Mouse (Mus musculus) erythroblast, embryonic 14.5 days (primary cell): Measurements from ENCODE around the gene Accs. TPM values are rescaled to one million over a fixed set of nuclear protein-coding genes. Genes with fewer than 3 reads are reported as not detected.

ENCODE experiments used
- H3K27me3 ChIP-seq: 2 replicates; pipeline ENCODE4 v1.6.1; 2012; ENCODE audit warnings: inconsistent platforms; ENCODE audit not compliant: control insufficient read depth
- H3K36me3 ChIP-seq: 2 replicates; pipeline ENCODE4 v1.6.1; 2012; ENCODE audit warnings: mild to moderate bottlenecking, inconsistent platforms; ENCODE audit not compliant: control insufficient read depth
- H3K4me1 ChIP-seq: 2 replicates; pipeline ENCODE4 v1.6.1; 2012; ENCODE audit warnings: inconsistent platforms; ENCODE audit not compliant: control insufficient read depth
- H3K4me3 ChIP-seq: replicated peaks from 2 replicates; pipeline ENCODE3; 2012; ENCODE audit warnings: moderate library complexity, mild to moderate bottlenecking, inconsistent platforms
- H3K9me3 ChIP-seq: 2 replicates; pipeline ENCODE4 v1.6.1; 2012; ENCODE audit warnings: low read length, inconsistent platforms, mixed read lengths; ENCODE audit not compliant: control insufficient read depth
- GATA1 ChIP-seq: IDR thresholded peaks from 2 replicates; pipeline ENCODE4 v1.6.1; 2012; ENCODE audit warnings: low read length, inconsistent platforms, mixed read lengths
- TAL1 ChIP-seq: IDR thresholded peaks from 3 replicates; pipeline ENCODE4 v1.6.1; 2012; ENCODE audit warnings: low read length, inconsistent platforms, mixed read lengths
- polyA plus RNA-seq: library from polyadenylated mRNA; stranded (reverse); fragments of >175 nt; gene quantifications from 2 replicates; pipeline ENCODE4 v1.2.3, GENCODE M21; 2012

Gene Accs
- not detected in 2 replicates for polyA plus RNA-seq

DNA sequence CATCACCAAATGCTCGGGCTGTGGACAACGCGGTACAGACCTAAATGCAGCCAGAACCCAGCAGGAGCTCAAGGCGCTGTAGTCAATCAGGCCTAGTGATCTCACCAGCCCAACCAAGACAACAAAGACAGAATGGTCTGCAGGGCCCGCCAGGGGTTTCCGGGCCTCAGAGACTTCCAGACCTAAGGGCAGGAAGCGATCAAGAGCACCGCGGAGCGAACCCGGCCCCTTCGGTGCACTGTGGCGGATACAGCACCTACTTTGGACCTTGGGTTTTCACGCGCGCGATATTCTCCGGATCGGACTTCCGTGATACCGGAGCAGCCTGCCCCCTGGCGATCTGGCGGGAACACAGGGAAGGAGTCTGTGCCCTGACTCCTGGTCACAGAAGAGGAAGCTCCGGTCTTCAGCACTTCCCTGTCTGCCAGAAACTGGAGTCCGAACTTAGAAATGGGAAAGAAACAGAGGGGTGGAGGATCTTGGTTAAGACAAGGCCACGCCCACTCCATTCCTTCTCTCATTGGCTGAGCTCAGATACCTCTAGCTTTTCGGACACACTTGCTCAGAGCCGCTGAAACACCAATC, at the start of gene Accs:
Gene Accs, minus strand, starts transcription at position 439 of the 585 bp plus-strand sequence.
- TF ChIP-seq TAL1, result no peak
- no peak for TF ChIP-seq GATA1
- peaks cover 14% of the 10 kb centered on the region for H3K4me1 ChIP-seq
- peak within 1 kb of the TSS; percentile 68 for H3K4me3 ChIP-seq

GRCm38 (mm10) chr2:93891611-93892280, 42.0 kb upstream of the Accs start:
- TF ChIP-seq TAL1 (no peak), GATA1 (no peak)
- Histone ChIP-seq H3K36me3 (no peaks in the 10 kb centered on the region), H3K9me3 (no peaks in the 10 kb centered on the region), H3K4me3 (no peak overlapping the region), H3K4me1 (no peaks in the 10 kb centered on the region), H3K27me3 (no peaks in the 10 kb centered on the region)

More for the DNA sequence above, at the start of gene Accs:
- H3K9me3 ChIP-seq, result no peaks in the 10 kb centered on the region
- H3K27me3 ChIP-seq, result no peaks in the 10 kb centered on the region
- no peaks in the 10 kb centered on the region for H3K36me3 ChIP-seq

- H3K27me3 ChIP-seq, result no peaks in the 10 kb centered on the region
- H3K9me3 ChIP-seq, result no peaks in the 10 kb centered on the region
- H3K36me3 ChIP-seq, result no peaks in the 10 kb centered on the region
- no peak for TF ChIP-seq TAL1
- no peak for TF ChIP-seq GATA1
- H3K4me1 ChIP-seq, result no peaks in the 10 kb centered on the region
- H3K4me3 ChIP-seq, result no peak overlapping the region
These were observed 40.4 kb upstream of the Accs start for GRCm38 (mm10) chr2:93890143-93890542.

GRCm38 (mm10) chr2:93889071-93889470, 39.3 kb upstream of the Accs start:
- H3K27me3 ChIP-seq, result no peaks in the 10 kb centered on the region
- TF ChIP-seq TAL1, result no peak
- no peak for TF ChIP-seq GATA1
- no peaks in the 10 kb centered on the region for H3K9me3 ChIP-seq
- H3K4me3 ChIP-seq, result no peak overlapping the region
- no peaks in the 10 kb centered on the region for H3K4me1 ChIP-seq
- H3K36me3 ChIP-seq, result no peaks in the 10 kb centered on the region

DNA sequence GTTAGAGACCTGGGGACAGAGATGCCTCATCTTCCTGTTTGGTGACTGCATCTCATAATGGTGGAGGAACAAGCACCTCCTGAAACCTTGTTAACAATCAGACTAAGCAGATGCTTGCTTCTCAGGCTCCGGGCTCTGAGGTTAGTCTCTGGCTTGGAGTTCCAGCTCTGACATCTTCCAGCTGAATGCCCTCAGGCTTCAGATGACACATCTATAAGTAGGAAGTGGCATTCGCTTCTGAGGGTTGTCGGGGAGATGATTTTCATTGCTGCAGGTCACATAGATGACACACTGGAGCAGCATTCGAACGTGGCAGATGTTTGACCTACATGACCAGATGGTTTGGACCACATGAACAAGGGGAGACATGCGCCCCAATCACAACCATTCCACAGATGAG, 38.6 kb upstream of the Accs start:
- no peaks in the 10 kb centered on the region for H3K9me3 ChIP-seq
- TF ChIP-seq GATA1 (no peak), TAL1 (no peak)
- no peaks in the 10 kb centered on the region for H3K27me3 ChIP-seq
- no peaks in the 10 kb centered on the region for H3K36me3 ChIP-seq
- no peaks in the 10 kb centered on the region for H3K4me1 ChIP-seq
- no peak overlapping the region for H3K4me3 ChIP-seq

DNA sequence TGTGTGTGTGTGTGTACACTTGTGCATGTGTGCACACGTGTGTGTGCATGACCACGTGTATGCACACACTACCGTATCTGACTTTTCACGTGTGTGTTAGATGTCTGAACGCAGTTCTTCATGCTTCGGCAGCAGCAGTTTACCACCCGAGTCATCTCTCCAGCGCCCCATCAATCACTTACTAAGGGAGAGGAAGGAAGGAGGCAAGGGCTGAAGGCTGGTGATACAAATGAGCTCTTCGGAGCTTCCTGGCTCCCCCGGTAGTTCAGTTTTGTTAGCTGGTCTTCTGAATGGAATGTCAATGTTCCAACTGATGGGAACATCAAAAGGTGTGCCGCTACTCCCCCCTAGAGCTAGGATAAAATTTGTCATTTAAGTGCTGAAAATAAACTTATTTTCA, 37.5 kb upstream of the Accs start:
- TF ChIP-seq TAL1, result no peak
- Histone ChIP-seq H3K4me3 (no peak overlapping the region), H3K4me1 (no peaks in the 10 kb centered on the region)

GRCm38 (mm10) chr2:93886013-93886794, 36.5 kb upstream of the Accs start:
- Histone ChIP-seq H3K36me3 (no peaks in the 10 kb centered on the region), H3K4me3 (no peak overlapping the region), H3K27me3 (no peaks in the 10 kb centered on the region), H3K9me3 (no peaks in the 10 kb centered on the region), H3K4me1 (no peaks in the 10 kb centered on the region)
- TF ChIP-seq TAL1, result no peak
- no peak for TF ChIP-seq GATA1

More for the DNA sequence above, 37.5 kb upstream of the Accs start:
- H3K27me3 ChIP-seq, result no peaks in the 10 kb centered on the region
- no peaks in the 10 kb centered on the region for H3K9me3 ChIP-seq
- H3K36me3 ChIP-seq, result no peaks in the 10 kb centered on the region

DNA sequence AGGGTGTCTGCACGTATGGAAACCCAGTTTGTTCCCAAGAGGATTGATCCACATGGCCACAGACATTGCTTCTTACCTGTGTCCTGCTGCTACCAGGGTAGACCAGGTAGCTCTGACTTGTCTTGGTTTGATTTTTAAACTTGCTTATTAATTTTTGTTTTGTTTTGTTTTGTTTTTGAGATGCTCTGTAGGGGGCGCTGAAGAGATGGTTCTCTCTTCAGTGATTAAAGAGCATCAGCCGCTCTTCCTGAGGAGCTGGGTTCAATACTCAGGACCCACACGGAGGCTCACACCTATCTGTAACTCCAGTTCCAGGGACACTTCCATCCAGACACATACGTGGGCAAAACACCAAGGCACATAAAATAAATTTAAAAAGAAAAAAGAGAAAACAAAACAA, 33.3 kb upstream of the Accs start:
- Histone ChIP-seq H3K27me3 (no peaks in the 10 kb centered on the region), H3K4me3 (no peak overlapping the region), H3K36me3 (no peaks in the 10 kb centered on the region), H3K4me1 (no peaks in the 10 kb centered on the region), H3K9me3 (no peaks in the 10 kb centered on the region)
- TF ChIP-seq GATA1 (no peak), TAL1 (no peak)

DNA sequence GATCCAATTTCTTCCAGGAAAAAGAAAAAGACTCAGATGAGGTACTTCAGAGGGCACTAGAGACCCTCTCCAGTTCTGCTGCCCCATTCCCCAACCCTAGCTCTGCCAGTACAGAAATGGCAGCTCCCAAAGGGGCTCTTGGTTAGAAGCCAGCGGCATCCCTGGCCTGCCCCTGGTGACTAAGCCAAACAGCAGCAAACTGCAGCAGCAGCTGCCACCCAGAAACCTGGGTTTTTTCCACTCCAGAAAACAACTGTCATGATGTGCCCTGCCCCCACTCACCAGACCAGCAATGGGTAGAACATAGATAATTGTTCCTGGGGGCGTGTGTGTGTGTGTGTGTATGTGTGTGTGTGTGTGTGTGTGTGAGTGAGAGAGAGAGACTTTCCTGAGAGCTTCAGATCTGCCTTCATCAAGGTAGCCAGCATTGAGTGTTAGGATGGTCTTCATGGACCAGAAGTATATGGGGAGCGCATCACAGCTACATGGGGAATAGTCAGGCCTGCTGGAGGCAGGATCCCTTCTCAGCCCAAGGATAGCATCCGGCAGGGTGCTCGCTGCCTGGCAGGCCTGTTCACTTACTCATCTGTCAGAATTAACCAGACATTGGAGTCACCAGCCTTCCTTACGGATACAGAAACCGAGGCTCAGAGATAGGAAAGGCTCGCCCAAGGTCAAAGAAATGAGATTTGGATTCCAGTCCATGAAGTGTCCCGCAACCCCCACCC, 32.1 kb upstream of the Accs start:
- H3K36me3 ChIP-seq, result no peaks in the 10 kb centered on the region
- H3K9me3 ChIP-seq, result no peaks in the 10 kb centered on the region
- H3K4me3 ChIP-seq, result no peak overlapping the region
- no peaks in the 10 kb centered on the region for H3K27me3 ChIP-seq
- TF ChIP-seq GATA1 (no peak), TAL1 (no peak)
- H3K4me1 ChIP-seq, result no peaks in the 10 kb centered on the region
